Mouse (Mus musculus) kidney, postnatal 0 days (tissue): ENCODE data around the gene Anapc2. TPM values are rescaled to one million over a fixed set of nuclear protein-coding genes. Genes with fewer than 3 reads are reported as not detected.
A peak's percentile ranks its signal among the peaks of the same experiment; 100 is the strongest.

Experiments used
- ATAC-seq: fragments of 200-750 bp; cut with Nextera tagmentation; replicated peaks from 2 replicates; pipeline ENCODE4 v1.8.0; 2017; ENCODE audit warnings: low read depth, moderate number of reproducible peaks, moderate TSS enrichment, moderate library complexity; ENCODE audit not compliant: low FRiP score
- DNase-seq: peaks from one replicate; pipeline ENCODE4 v3.0.0-alpha.2; 2016; ENCODE audit warnings: low spot score
- H3K27ac ChIP-seq: fragments of 300-500 bp; sonication (generic); 2 replicates; pipeline ENCODE4 v1.5.1; 2014; ENCODE audit warnings: mild to moderate bottlenecking
- H3K27me3 ChIP-seq: fragments of 300-500 bp; sonication (generic); 2 replicates; pipeline ENCODE4 v1.6.1; 2014; ENCODE audit warnings: low read length, mixed read lengths; ENCODE audit not compliant: insufficient read depth
- H3K36me3 ChIP-seq: fragments of 300-500 bp; sonication (generic); 2 replicates; pipeline ENCODE4 v1.6.1; 2014; ENCODE audit warnings: low read length, mixed read lengths; ENCODE audit not compliant: insufficient read depth
- H3K4me1 ChIP-seq: fragments of 300-500 bp; sonication (generic); replicated peaks from 2 replicates; pipeline ENCODE4 v1.6.1; 2014; ENCODE audit warnings: antibody characterized with exemption, low read length, mixed read lengths; ENCODE audit not compliant: insufficient read depth
- H3K4me2 ChIP-seq: fragments of 300-500 bp; sonication (generic); 2 replicates; pipeline ENCODE4 v1.6.1; 2014; ENCODE audit warnings: mild to moderate bottlenecking, low read length, moderate library complexity, mixed read lengths
- H3K4me3 ChIP-seq: fragments of 300-500 bp; sonication (generic); replicated peaks from 2 replicates; pipeline ENCODE4 v1.5.1; 2014; ENCODE audit warnings: low read depth, low read length
- H3K9ac ChIP-seq: fragments of 300-500 bp; sonication (generic); 2 replicates; pipeline ENCODE4 v1.6.1; 2014; ENCODE audit warnings: low read depth, low read length
- H3K9me3 ChIP-seq: fragments of 300-500 bp; sonication (generic); replicated peaks from 2 replicates; pipeline ENCODE4 v1.6.1; 2016; ENCODE audit warnings: low read length, inconsistent platforms, mixed read lengths
- CTCF ChIP-seq: IDR thresholded peaks from 2 replicates; pipeline ENCODE4 v1.5.1; 2016; ENCODE audit warnings: antibody characterized with exemption, low read depth, mild to moderate bottlenecking, moderate library complexity
- WGBS: fragments of 180-500 bp; shearing (Covaris S2); extraction: QIAGEN DNeasy Blood & Tissue Kit; methylation state at CpG from one replicate; pipeline ENCODE4 v1.1.7; 2014; 5-methylcytosine and 5-hydroxymethylcytosine counted together
- polyA plus RNA-seq: library from polyadenylated mRNA; unstranded; fragments of >200 nt; fragmentation: Nextera tagmentation; extraction: Ambion mirVana; gene quantifications from 2 replicates; pipeline ENCODE4 v1.2.1, GENCODE M21; 2015

The Anapc2 gene
- polyA plus RNA-seq, 1 experiment from 2014 or later: 79.4 TPM

DNA sequence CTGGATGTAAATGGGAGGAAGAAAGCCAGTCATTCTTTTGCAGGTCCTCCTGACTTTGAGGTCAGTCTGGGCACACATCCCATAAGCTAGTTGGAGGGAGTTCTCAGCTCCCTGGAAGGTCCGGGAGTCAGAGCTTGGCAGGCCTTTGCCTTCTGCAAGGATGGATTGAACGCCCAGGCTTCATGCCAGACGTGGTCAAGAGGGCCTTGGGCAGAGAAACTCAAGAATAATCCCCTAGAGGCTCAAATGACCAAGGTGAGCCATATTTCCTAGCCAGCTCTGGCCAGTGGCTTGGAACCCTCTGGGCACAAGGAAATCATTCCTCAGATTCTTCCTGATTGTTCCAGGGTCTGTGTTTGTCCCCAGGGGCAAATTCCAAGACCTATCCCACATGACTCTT lies 7.4 kb upstream of the Anapc2 start:
- no peaks in the 10 kb centered on the region for H3K27me3 ChIP-seq
- ATAC-seq (no peak), DNase-seq (no peak)
- H3K9me3 ChIP-seq: no peaks in the 10 kb centered on the region
- H3K4me1 ChIP-seq: peaks cover 32% of the 10 kb centered on the region
- H3K4me2 ChIP-seq: peak overlapping the region; percentile 99; the same call in 1 of the 2 replicates
- 54% methylated on average over 3 of the region's 3 CpGs for WGBS
- no peak overlapping the region for H3K4me3 ChIP-seq
- TF ChIP-seq CTCF: no peak
- peaks cover 13% of the 10 kb centered on the region; the same call in 1 of the 2 replicates for H3K36me3 ChIP-seq
- no peak overlapping the region for H3K9ac ChIP-seq
- peak overlapping the region; percentile 43; the same call in 1 of the 2 replicates for H3K27ac ChIP-seq

DNA sequence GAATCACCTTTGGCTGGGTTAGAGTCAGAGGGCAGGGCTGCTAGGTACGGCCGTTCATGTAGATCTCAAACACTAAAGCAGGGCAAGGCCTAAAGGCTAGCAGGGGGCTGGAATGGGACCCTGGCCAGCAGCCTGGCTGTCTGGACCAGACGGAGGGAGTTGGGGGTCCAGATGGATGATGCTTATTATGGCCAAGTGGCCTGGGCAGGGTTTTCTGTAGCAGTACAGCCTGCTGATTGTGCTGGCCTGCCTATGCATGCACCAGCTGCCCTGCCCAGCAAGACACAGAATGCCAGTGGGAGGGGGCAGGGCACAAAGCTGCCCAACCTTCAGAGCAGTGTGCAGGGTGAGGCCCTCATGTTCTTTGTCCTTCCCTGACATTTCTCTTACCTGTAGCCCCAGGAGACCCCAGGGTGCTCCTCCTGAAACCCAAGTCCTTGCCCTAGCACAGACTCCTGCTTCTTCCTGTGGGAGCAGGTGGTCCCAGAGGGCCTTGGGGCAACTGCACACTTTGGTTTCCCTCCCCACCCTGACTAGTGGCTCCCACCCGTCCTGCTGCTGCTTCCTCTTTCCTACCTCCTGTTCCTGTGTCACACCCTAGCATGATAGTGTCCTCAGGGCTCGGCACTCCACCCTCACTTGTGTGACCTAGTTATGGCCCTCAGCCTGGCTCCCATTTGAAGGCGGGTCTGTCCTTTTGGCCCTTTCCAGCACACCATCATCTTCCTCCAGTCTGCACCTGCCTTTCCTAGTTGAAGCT lies 6.2 kb upstream of the Anapc2 start:
- H3K9ac ChIP-seq: peak overlapping the region; percentile 24; the same call in 1 of the 2 replicates
- H3K9me3 ChIP-seq: no peaks in the 10 kb centered on the region
- peaks cover 34% of the 10 kb centered on the region for H3K4me1 ChIP-seq
- H3K27ac ChIP-seq: peak overlapping the region; percentile 39
- DNase-seq (no peak), ATAC-seq (no peak)
- H3K4me2 ChIP-seq: peak overlapping the region; percentile 99
- peaks cover 20% of the 10 kb centered on the region; the same call in 1 of the 2 replicates for H3K36me3 ChIP-seq
- no peak for TF ChIP-seq CTCF
- 62% methylated on average over 6 of the region's 6 CpGs for WGBS
- no peak overlapping the region for H3K4me3 ChIP-seq
- no peaks in the 10 kb centered on the region for H3K27me3 ChIP-seq

DNA sequence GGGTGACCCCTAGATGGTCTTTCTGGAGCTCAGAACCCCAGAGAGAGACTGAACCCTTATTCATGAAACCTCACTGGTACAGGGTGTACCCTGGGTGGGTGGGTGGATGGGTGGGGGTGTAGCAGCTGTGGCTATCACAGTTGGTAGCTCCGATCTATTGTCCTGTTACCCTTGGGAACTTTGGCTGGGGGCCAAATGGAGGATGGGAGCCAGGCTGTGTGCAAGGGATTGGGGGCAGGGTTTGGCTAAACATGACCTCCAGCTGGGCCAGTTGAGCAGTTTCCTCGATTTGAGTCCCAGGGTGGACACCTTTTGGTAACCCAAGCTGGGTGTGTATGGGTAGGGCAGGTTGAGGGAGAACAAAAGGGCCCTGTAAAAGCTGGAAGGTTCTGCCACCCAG lies 5.6 kb upstream of the Anapc2 start:
- peak overlapping the region; percentile 99 for H3K4me2 ChIP-seq
- TF ChIP-seq CTCF: no peak
- H3K4me3 ChIP-seq: no peak overlapping the region
- no peaks in the 10 kb centered on the region for H3K27me3 ChIP-seq
- H3K9ac ChIP-seq: no peak overlapping the region
- no peak for DNase-seq
- H3K4me1 ChIP-seq: peaks cover 40% of the 10 kb centered on the region
- H3K9me3 ChIP-seq: no peaks in the 10 kb centered on the region
- ATAC-seq: no peak
- peaks cover 20% of the 10 kb centered on the region; the same call in 1 of the 2 replicates for H3K36me3 ChIP-seq
- H3K27ac ChIP-seq: 0 out of 2 replicates have a peak overlapping the region, but pooled peaks have one; percentile 39
- WGBS: 16% methylated on average over 2 of the region's 2 CpGs

GRCm38 (mm10) chr2:25267241-25267640 lies 5.0 kb upstream of the Anapc2 start:
- no peak overlapping the region for H3K27ac ChIP-seq
- DNase-seq (no peak), ATAC-seq (no peak)
- H3K9me3 ChIP-seq: no peaks in the 10 kb centered on the region
- H3K4me1 ChIP-seq: peaks cover 36% of the 10 kb centered on the region
- H3K27me3 ChIP-seq: no peaks in the 10 kb centered on the region
- H3K9ac ChIP-seq: no peak overlapping the region
- H3K4me3 ChIP-seq: no peak overlapping the region
- 0 out of 2 replicates have a peak overlapping the region, but pooled peaks have one; percentile 99 for H3K4me2 ChIP-seq
- peaks cover 20% of the 10 kb centered on the region; the same call in 1 of the 2 replicates for H3K36me3 ChIP-seq
- no peak for TF ChIP-seq CTCF

GRCm38 (mm10) chr2:25267746-25268309 lies 4.5 kb upstream of the Anapc2 start:
- no peak overlapping the region for H3K27ac ChIP-seq
- no peak overlapping the region for H3K9ac ChIP-seq
- H3K36me3 ChIP-seq: peaks cover 20% of the 10 kb centered on the region; the same call in 1 of the 2 replicates
- DNase-seq (no peak), ATAC-seq (no peak)
- no peak overlapping the region for H3K4me2 ChIP-seq
- no peaks in the 10 kb centered on the region for H3K9me3 ChIP-seq
- peaks cover 37% of the 10 kb centered on the region for H3K4me1 ChIP-seq
- no peak overlapping the region for H3K4me3 ChIP-seq
- TF ChIP-seq CTCF: no peak
- 73% methylated on average over 4 of the region's 4 CpGs for WGBS
- H3K27me3 ChIP-seq: no peaks in the 10 kb centered on the region

DNA sequence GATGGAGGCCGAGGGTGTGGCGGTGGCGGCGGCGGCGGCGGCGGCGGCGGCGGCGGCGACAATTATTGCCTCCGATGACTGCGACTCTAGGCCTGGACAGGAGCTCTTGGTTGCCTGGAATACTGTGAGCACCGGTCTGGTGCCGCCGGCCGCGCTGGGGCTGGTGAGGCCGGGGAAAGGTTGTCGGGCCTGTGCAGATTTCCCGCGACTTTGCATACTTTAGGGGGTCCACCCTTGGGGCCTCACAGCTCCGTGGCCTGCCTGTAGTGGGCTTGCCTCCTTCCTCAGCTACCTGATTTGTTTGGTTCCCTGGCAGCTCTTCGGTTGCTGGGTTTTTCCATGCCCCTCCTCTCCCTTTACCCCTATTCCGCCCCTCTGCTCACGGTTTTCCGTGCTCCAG lies 237 bp downstream of the Anapc2 start:
- peak overlapping the region; percentile 59 for H3K4me3 ChIP-seq
- ATAC-seq (peak; percentile 63), DNase-seq (no peak)
- peaks cover 54% of the 10 kb centered on the region for H3K36me3 ChIP-seq
- peaks cover 19% of the 10 kb centered on the region for H3K4me1 ChIP-seq
- no peaks in the 10 kb centered on the region for H3K9me3 ChIP-seq
- H3K27ac ChIP-seq: peak overlapping the region; percentile 51
- TF ChIP-seq CTCF: no peak
- peak overlapping the region; percentile 73 for H3K4me2 ChIP-seq
- WGBS: under 1% methylated on average over 29 of the region's 29 CpGs
- no peaks in the 10 kb centered on the region for H3K27me3 ChIP-seq
- H3K9ac ChIP-seq: peak overlapping the region; percentile 70
